Mouse (Mus musculus) ES-E14 (cell line): Measurements from ENCODE around the gene Pde6d. TPM values are rescaled to one million over a fixed set of nuclear protein-coding genes. Genes with fewer than 3 reads are reported as not detected.

Source experiments
- DNase-seq: peaks from one replicate; pipeline ENCODE4 v3.0.0-alpha.2; 2013; ENCODE audit warnings: low read depth, low spot score
- H3K27ac ChIP-seq: 2 replicates; pipeline ENCODE4 v1.5.1; 2012; ENCODE audit warnings: low read depth, mild to moderate bottlenecking, low read length, moderate library complexity, mixed read lengths; ENCODE audit not compliant: poor library complexity, insufficient read depth, severe bottlenecking
- H3K36me3 ChIP-seq: 2 replicates; pipeline ENCODE4 v1.6.1; 2012; ENCODE audit warnings: mild to moderate bottlenecking, low read length, moderate library complexity, mixed read lengths; ENCODE audit not compliant: control insufficient read depth, poor library complexity, insufficient read depth, severe bottlenecking
- H3K4me1 ChIP-seq, 2 experiments: fragments of 150-350 bp in 1 of 2; sonication (generic) in 1 of 2; 2 replicates each; pipeline ENCODE4 v1.6.1; 2012; ENCODE audit warnings: low read length in 2 of 2, mild to moderate bottlenecking in 1 of 2, mixed read lengths in 1 of 2; ENCODE audit not compliant: control insufficient read depth in 2 of 2, insufficient read depth in 2 of 2, poor library complexity in 1 of 2
- H3K4me3 ChIP-seq, 2 experiments: fragments of 150-350 bp in 1 of 2; sonication (generic) in 1 of 2; 2 replicates each; pipeline ENCODE4 v1.5.1; 2012; ENCODE audit warnings: low read length in 2 of 2, low read depth in 1 of 2, mild to moderate bottlenecking in 1 of 2, mixed read lengths in 1 of 2; ENCODE audit not compliant: insufficient read depth in 1 of 2, poor library complexity in 1 of 2, severe bottlenecking in 1 of 2
- H3K9ac ChIP-seq: 2 replicates; pipeline ENCODE4 v1.6.1; 2012; ENCODE audit warnings: low read depth, mild to moderate bottlenecking, low read length, mixed read lengths; ENCODE audit not compliant: poor library complexity, insufficient read depth, severe bottlenecking
- H3K9me3 ChIP-seq: fragments of 150-350 bp; sonication (generic); 2 replicates; pipeline ENCODE4 v1.6.1; 2012; ENCODE audit warnings: low read depth, mild to moderate bottlenecking, low read length; ENCODE audit not compliant: control insufficient read depth, insufficient read depth
- CHD2 ChIP-seq: IDR thresholded peaks from 2 replicates; pipeline ENCODE4 v1.6.1; 2014; ENCODE audit warnings: mild to moderate bottlenecking, low read depth, low read length, inconsistent platforms
- HCFC1 ChIP-seq: IDR thresholded peaks from 2 replicates; pipeline ENCODE4 v1.6.1; 2012; ENCODE audit warnings: low read length, inconsistent platforms, borderline replicate concordance; ENCODE audit not compliant: insufficient read depth
- MAFK ChIP-seq: IDR thresholded peaks from 2 replicates; pipeline ENCODE4 v1.6.1; 2014; ENCODE audit warnings: mild to moderate bottlenecking, low read depth, low read length, inconsistent platforms; ENCODE audit not compliant: insufficient read depth
- ZC3H11A ChIP-seq: IDR thresholded peaks from 2 replicates; pipeline ENCODE4 v1.6.1; 2012; ENCODE audit warnings: low read depth, mild to moderate bottlenecking, inconsistent platforms, low read length, borderline replicate concordance
- ZNF384 ChIP-seq: IDR thresholded peaks from 2 replicates; pipeline ENCODE4 v1.6.1; 2012; ENCODE audit warnings: low read depth, low read length, inconsistent platforms
- in situ Hi-C, 2 experiments: fragments of 600-800 bp; cut with MboI; formaldehyde crosslinking; loops; one replicate each; pipeline ENCODE4 v1.15.1; 2025; ENCODE audit warnings: low sequenced_read_pairs in 2 of 2, inconsistent platforms in 1 of 2; ENCODE audit not compliant: unreplicated experiment in 2 of 2
- total RNA-seq: library from RNA; depleted of rRNA; stranded (reverse); fragments of 300-350 nt; gene quantifications from 2 replicates; pipeline ENCODE4 v1.2.3, GENCODE M21; 2012

Pde6d gene
- total RNA-seq, 1 experiment = 9.2 TPM

- Histone ChIP-seq H3K36me3 (no peaks in the 10 kb centered on the region), H3K9me3 (no peaks in the 10 kb centered on the region), H3K9ac (no peak overlapping the region), H3K4me3 (no peak overlapping the region), H3K4me1 (no peaks in the 10 kb centered on the region), H3K27ac (no peak overlapping the region)
- DNase-seq = no peak
- in situ Hi-C loops = no loop called here
- TF ChIP-seq HCFC1 (no peak), MAFK (no peak), ZC3H11A (no peak), ZNF384 (no peak), CHD2 (no peak)
These were observed 40.9 kb upstream of the Pde6d start for GRCm38 (mm10) chr1:86623001-86624000.

DNA sequence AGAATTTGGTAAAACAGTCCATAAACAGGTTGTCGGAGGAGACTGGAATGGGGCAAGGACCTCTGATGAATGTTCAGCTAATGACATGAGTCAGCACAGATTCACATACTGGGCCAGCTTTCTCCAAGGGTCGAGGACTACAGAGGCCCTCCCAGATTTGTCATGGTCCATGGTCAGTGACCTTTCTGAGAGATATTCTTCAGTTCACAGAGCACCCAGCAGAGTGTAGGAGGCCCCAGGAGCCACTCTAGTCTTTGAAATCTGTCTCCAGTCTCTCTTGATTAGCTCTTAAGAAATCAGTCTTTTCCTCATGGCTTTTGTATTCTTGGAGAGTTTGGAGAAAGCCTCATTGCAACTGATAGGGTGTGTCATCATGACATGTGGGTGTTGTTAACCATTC lies 39.9 kb upstream of the Pde6d start:
- no peak overlapping the region for H3K9ac ChIP-seq
- no peaks in the 10 kb centered on the region for H3K4me1 ChIP-seq
- no peaks in the 10 kb centered on the region for H3K36me3 ChIP-seq
- H3K9me3 ChIP-seq = no peaks in the 10 kb centered on the region
- no peak overlapping the region for H3K27ac ChIP-seq
- TF ChIP-seq MAFK = no peak
- no peak overlapping the region for H3K4me3 ChIP-seq
- no peak for DNase-seq
- in situ Hi-C loops = no loop called here

- Histone ChIP-seq H3K9ac (no peak overlapping the region), H3K4me3 (no peak overlapping the region), H3K36me3 (no peaks in the 10 kb centered on the region), H3K9me3 (no peaks in the 10 kb centered on the region), H3K27ac (no peak overlapping the region), H3K4me1 (no peaks in the 10 kb centered on the region)
- in situ Hi-C loops = no loop called here
- peak; percentile 34; the same call in 1 of the 2 replicates for TF ChIP-seq ZC3H11A
- TF ChIP-seq HCFC1 = no peak
- TF ChIP-seq MAFK = no peak
- DNase-seq = peak; percentile 57
These were observed 36.2 kb upstream of the Pde6d start for GRCm38 (mm10) chr1:86618454-86619125.

DNA sequence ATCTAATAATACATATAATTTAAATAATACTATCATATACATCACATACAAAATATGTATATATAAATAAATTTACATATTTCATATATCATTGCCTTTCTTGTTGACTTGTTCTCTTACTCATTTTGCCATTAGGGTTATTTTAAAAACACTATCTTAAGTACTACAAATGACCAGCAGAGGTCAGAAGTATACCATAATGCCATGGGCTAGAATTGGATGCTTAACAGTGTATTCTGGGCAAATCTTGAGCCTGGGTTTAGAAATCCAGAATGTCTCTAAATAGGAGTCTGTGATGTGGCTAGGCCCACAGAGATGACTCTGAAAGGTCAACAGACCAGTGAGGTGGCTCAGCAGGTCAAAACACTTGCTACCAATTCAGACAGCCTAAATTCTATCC lies 31.8 kb upstream of the Pde6d start:
- Histone ChIP-seq H3K27ac (no peak overlapping the region), H3K9ac (no peak overlapping the region), H3K36me3 (no peaks in the 10 kb centered on the region), H3K4me1 (no peaks in the 10 kb centered on the region), H3K9me3 (no peaks in the 10 kb centered on the region), H3K4me3 (no peak overlapping the region)
- no peak for DNase-seq
- in situ Hi-C loops = no loop called here
- TF ChIP-seq ZC3H11A (no peak), CHD2 (no peak), HCFC1 (no peak), MAFK (no peak), ZNF384 (no peak)
